Mouse (Mus musculus) liver, adult 2 months (tissue): ENCODE measurements around the gene Tmco3.

Source experiments
- CTCF ChIP-seq: fragments of 200-500 bp; IDR thresholded peaks from 2 replicates; pipeline ENCODE4 v1.5.1; 2011; ENCODE audit warnings: low read depth, low read length, control low read depth
- POLR2A ChIP-seq: fragments of 200-500 bp; IDR thresholded peaks from 2 replicates; pipeline ENCODE4 v1.6.1; 2011; ENCODE audit warnings: low read length, control low read depth; ENCODE audit not compliant: insufficient read depth; ENCODE audit errors: extremely low read depth

DNA sequence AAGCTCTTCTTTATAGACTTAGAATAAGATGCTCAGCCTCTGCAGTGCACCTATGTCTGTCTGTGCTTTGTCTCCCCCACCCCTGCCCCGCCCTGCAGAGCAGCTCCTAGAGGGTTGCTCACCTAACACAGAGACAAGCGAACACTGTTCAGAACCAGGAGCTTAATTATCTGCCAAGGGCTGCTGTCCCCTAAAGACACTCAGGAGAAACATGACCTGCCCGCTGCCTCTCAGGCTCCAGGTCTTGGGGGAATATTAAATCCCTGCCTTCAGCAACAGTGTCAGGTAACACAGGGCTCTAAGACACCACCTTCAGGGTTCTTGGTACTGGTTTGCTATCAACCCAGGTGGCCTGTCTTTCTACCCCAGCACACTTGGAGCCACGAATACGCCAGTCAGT is 34.6 kb upstream of the Tmco3 start:
- TF ChIP-seq POLR2A = no peak
- no peak for TF ChIP-seq CTCF
